Mouse (Mus musculus): ENCODE data around the gene Atp5d. TPM values are rescaled to one million over a fixed set of nuclear protein-coding genes. Genes with fewer than 3 reads are reported as not detected.

Atp5d gene
- polyA plus RNA-seq, 1 experiment from 2014 or later, result 465 TPM

- ATAC-seq (ENCODE audit: insufficient number of reproducible peaks, insufficient read depth, low FRiP score, low TSS enrichment, low read depth), result no peak; the same call in 1 of the 2 replicates
- H3K9me3 ChIP-seq, result no peaks in the 10 kb centered on the region
- H3K27me3 ChIP-seq, result no peaks in the 10 kb centered on the region
- H3K36me3 ChIP-seq, result no peaks in the 10 kb centered on the region
- H3K4me1 ChIP-seq (replicated peaks), result peaks cover 17% of the 10 kb centered on the region
- H3K27ac ChIP-seq, result peak overlapping the region; percentile 59; the same call in 1 of the 2 replicates
- no peak overlapping the region for H3K9ac ChIP-seq (replicated peaks)
- H3K4me2 ChIP-seq, result peak overlapping the region; percentile 94; the same call in 1 of the 2 replicates
- peak overlapping the region; percentile 91 for H3K4me3 ChIP-seq (replicated peaks)
- 87% methylated on average over 2 of the region's 2 CpGs for WGBS
Measured at GRCm38 (mm10) chr10:80103032-80103431, 35.4 kb upstream of the Atp5d start.

- 76% methylated on average over 3 of the region's 3 CpGs for WGBS
- H3K4me2 ChIP-seq, result no peak overlapping the region
Measured at GRCm38 (mm10) chr10:80104181-80104580, 34.3 kb upstream of the Atp5d start.

GRCm38 (mm10) chr10:80105460-80105859 lies 33.0 kb upstream of the Atp5d start, which contains the start of gene Sbno2:
Gene Sbno2 (minus strand): TSS chr10:80105571.
- Histone ChIP-seq H3K4me3 (replicated peaks) (no peak within 1 kb of the TSS), H3K4me2 (no peak within 1 kb of the TSS), H3K27ac (no peak within 1 kb of the TSS), H3K9ac (replicated peaks) (no peak within 1 kb of the TSS), H3K36me3 (no peaks in the 10 kb centered on the region), H3K4me1 (replicated peaks) (peaks cover 10% of the 10 kb centered on the region), H3K9me3 (no peaks in the 10 kb centered on the region), H3K27me3 (no peaks in the 10 kb centered on the region)
- 57% methylated on average over 5 of the region's 5 CpGs for WGBS
- no peak for ATAC-seq (ENCODE audit: insufficient number of reproducible peaks, insufficient read depth, low FRiP score, low TSS enrichment, low read depth)

More at GRCm38 (mm10) chr10:80104181-80104580, 34.3 kb upstream of the Atp5d start:
- Histone ChIP-seq H3K4me1 (replicated peaks) (peaks cover 13% of the 10 kb centered on the region), H3K27me3 (no peaks in the 10 kb centered on the region), H3K9ac (replicated peaks) (no peak overlapping the region), H3K27ac (no peak overlapping the region), H3K36me3 (no peaks in the 10 kb centered on the region), H3K4me3 (replicated peaks) (no peak overlapping the region), H3K9me3 (no peaks in the 10 kb centered on the region)
- ATAC-seq (ENCODE audit: insufficient number of reproducible peaks, insufficient read depth, low FRiP score, low TSS enrichment, low read depth), result no peak

- H3K36me3 ChIP-seq, result no peaks in the 10 kb centered on the region
- peaks cover 10% of the 10 kb centered on the region for H3K4me1 ChIP-seq (replicated peaks)
- H3K4me2 ChIP-seq, result no peak overlapping the region
- no peak for ATAC-seq (ENCODE audit: insufficient number of reproducible peaks, insufficient read depth, low FRiP score, low TSS enrichment, low read depth)
- 66% methylated on average over 5 of the region's 5 CpGs for WGBS
- H3K9me3 ChIP-seq, result no peaks in the 10 kb centered on the region
- H3K27me3 ChIP-seq, result no peaks in the 10 kb centered on the region
- H3K4me3 ChIP-seq (replicated peaks), result no peak overlapping the region
- H3K9ac ChIP-seq (replicated peaks), result no peak overlapping the region
- H3K27ac ChIP-seq, result no peak overlapping the region
Measured at GRCm38 (mm10) chr10:80105926-80106325, 32.5 kb upstream of the Atp5d start.

DNA sequence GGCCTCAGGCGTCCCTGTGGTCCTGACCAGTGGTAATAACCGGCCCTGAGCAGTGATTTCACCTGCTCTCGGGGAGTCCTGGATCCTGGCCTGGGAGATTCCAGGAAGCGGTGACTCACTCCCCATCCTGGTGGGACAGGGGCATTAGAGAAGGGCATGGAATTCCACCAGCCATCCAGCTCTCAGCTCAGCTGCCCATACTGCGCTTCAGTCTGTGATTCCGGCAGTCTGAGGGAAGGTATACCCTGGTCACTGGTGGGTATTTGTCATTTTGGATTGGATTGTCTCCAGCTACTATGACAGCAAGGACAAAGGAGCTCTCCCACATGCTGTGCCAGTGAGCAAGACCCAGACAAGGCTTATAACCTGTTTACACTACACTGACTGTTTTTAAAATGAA lies 30.8 kb upstream of the Atp5d start:
- no peaks in the 10 kb centered on the region for H3K36me3 ChIP-seq
- no peak overlapping the region for H3K4me3 ChIP-seq (replicated peaks)
- H3K9ac ChIP-seq (replicated peaks), result no peak overlapping the region
- H3K27ac ChIP-seq, result no peak overlapping the region
- 60% methylated on average over 6 of the region's 6 CpGs for WGBS
- H3K4me2 ChIP-seq, result no peak overlapping the region
- no peaks in the 10 kb centered on the region for H3K27me3 ChIP-seq
- no peaks in the 10 kb centered on the region; the same call in 1 of the 2 replicates for H3K4me1 ChIP-seq (replicated peaks)
- no peaks in the 10 kb centered on the region for H3K9me3 ChIP-seq
- ATAC-seq (ENCODE audit: insufficient number of reproducible peaks, insufficient read depth, low FRiP score, low TSS enrichment, low read depth), result no peak

GRCm38 (mm10) chr10:80114341-80115284 lies 23.8 kb upstream of the Atp5d start:
- Histone ChIP-seq H3K9me3 (no peaks in the 10 kb centered on the region), H3K4me3 (replicated peaks) (peak overlapping the region; percentile 92), H3K4me2 (peak overlapping the region; percentile 93), H3K4me1 (replicated peaks) (peaks cover 34% of the 10 kb centered on the region), H3K27me3 (no peaks in the 10 kb centered on the region), H3K9ac (replicated peaks) (peak overlapping the region; percentile 58), H3K27ac (peak overlapping the region; percentile 83), H3K36me3 (peaks cover 19% of the 10 kb centered on the region; the same call in 1 of the 2 replicates)
- peak; percentile 53 for ATAC-seq (ENCODE audit: insufficient number of reproducible peaks, insufficient read depth, low FRiP score, low TSS enrichment, low read depth)
- 2% methylated on average over 27 of the region's 27 CpGs for WGBS

- H3K27ac ChIP-seq, result peak within 1 kb of the TSS; percentile 83
- peak; percentile 98 for ATAC-seq (ENCODE audit: insufficient number of reproducible peaks, insufficient read depth, low FRiP score, low TSS enrichment, low read depth)
- peaks cover 27% of the 10 kb centered on the region for H3K36me3 ChIP-seq
- H3K9me3 ChIP-seq, result no peaks in the 10 kb centered on the region
- WGBS, result under 1% methylated on average over 70 of the region's 70 CpGs
- no peaks in the 10 kb centered on the region for H3K27me3 ChIP-seq
- peak within 1 kb of the TSS; percentile 90 for H3K9ac ChIP-seq (replicated peaks)
- peaks cover 34% of the 10 kb centered on the region for H3K4me1 ChIP-seq (replicated peaks)
- H3K4me2 ChIP-seq, result peak within 1 kb of the TSS; percentile 93
- peak within 1 kb of the TSS; percentile 92 for H3K4me3 ChIP-seq (replicated peaks)
Measured at GRCm38 (mm10) chr10:80115290-80115943, 23.0 kb upstream of the Atp5d start, which contains the start of gene Stk11. Gene Stk11 (plus strand): TSS chr10:80115803.

- H3K9me3 ChIP-seq, result no peaks in the 10 kb centered on the region
- H3K4me2 ChIP-seq, result peak overlapping the region; percentile 93
- under 1% methylated on average over 51 of the region's 63 CpGs for WGBS
- peaks cover 32% of the 10 kb centered on the region for H3K36me3 ChIP-seq
- peak overlapping the region; percentile 90 for H3K9ac ChIP-seq (replicated peaks)
- H3K4me1 ChIP-seq (replicated peaks), result peaks cover 34% of the 10 kb centered on the region
- no peak for ATAC-seq (ENCODE audit: insufficient number of reproducible peaks, insufficient read depth, low FRiP score, low TSS enrichment, low read depth)
- no peaks in the 10 kb centered on the region for H3K27me3 ChIP-seq
- H3K4me3 ChIP-seq (replicated peaks), result peak overlapping the region; percentile 92
- H3K27ac ChIP-seq, result peak overlapping the region; percentile 83
Measured at GRCm38 (mm10) chr10:80115944-80116335, 22.5 kb upstream of the Atp5d start.

DNA sequence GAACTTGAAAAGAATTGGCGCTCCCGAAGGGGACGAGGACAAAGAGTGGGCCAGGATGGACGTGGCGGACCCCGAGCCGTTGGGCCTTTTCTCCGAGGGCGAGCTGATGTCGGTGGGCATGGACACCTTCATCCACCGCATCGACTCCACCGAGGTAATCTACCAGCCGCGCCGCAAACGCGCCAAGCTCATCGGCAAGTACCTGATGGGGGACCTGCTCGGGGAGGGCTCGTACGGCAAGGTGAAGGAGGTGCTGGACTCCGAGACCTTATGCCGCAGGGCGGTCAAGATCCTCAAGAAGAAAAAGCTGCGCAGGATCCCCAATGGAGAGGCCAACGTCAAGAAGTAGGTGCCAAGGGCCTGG lies 21.9 kb upstream of the Atp5d start:
- Histone ChIP-seq H3K36me3 (peaks cover 38% of the 10 kb centered on the region), H3K9me3 (no peaks in the 10 kb centered on the region), H3K4me3 (replicated peaks) (peak overlapping the region; percentile 92), H3K27me3 (no peaks in the 10 kb centered on the region), H3K9ac (replicated peaks) (peak overlapping the region; percentile 90), H3K4me2 (peak overlapping the region; percentile 93), H3K27ac (peak overlapping the region; percentile 50; the same call in 1 of the 2 replicates), H3K4me1 (replicated peaks) (peaks cover 34% of the 10 kb centered on the region)
- ATAC-seq (ENCODE audit: insufficient number of reproducible peaks, insufficient read depth, low FRiP score, low TSS enrichment, low read depth), result no peak
- under 1% methylated on average over 27 of the region's 27 CpGs for WGBS

- H3K36me3 ChIP-seq, result peaks cover 44% of the 10 kb centered on the region
- peak overlapping the region; percentile 50; the same call in 1 of the 2 replicates for H3K27ac ChIP-seq
- WGBS, result 5% methylated on average over 30 of the region's 30 CpGs
- H3K9ac ChIP-seq (replicated peaks), result peak overlapping the region; percentile 90
- ATAC-seq (ENCODE audit: insufficient number of reproducible peaks, insufficient read depth, low FRiP score, low TSS enrichment, low read depth), result no peak
- H3K9me3 ChIP-seq, result no peaks in the 10 kb centered on the region
- H3K4me2 ChIP-seq, result peak overlapping the region; percentile 93
- peaks cover 34% of the 10 kb centered on the region for H3K4me1 ChIP-seq (replicated peaks)
- peak overlapping the region; percentile 92 for H3K4me3 ChIP-seq (replicated peaks)
- no peaks in the 10 kb centered on the region for H3K27me3 ChIP-seq
Measured at GRCm38 (mm10) chr10:80116927-80117691, 21.3 kb upstream of the Atp5d start.
